Mouse (Mus musculus): ENCODE measurements around the gene Klhl35.

Klhl35 gene

DNA sequence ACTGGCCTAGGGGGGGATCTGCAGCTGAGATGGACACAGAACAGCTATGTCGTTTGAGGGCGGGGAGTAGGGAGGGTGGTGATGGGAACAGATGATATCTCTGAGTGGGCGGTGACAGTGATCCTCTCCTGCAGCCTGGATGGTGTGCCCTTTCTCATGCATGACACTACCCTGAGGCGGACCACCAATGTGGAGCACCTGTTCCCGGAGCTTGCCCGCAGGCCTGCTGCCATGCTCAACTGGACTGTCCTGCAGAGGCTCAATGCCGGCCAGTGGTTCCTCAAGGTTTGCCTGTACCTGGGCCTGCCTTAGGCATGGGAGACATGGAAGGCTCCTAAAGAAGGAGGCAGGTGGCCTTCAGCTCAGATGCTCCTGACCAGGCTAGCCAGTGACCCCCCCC lies 12.9 kb upstream of the Klhl35 start:
- DNase-seq (ENCODE audit: low read depth, low spot score): no peak

DNA sequence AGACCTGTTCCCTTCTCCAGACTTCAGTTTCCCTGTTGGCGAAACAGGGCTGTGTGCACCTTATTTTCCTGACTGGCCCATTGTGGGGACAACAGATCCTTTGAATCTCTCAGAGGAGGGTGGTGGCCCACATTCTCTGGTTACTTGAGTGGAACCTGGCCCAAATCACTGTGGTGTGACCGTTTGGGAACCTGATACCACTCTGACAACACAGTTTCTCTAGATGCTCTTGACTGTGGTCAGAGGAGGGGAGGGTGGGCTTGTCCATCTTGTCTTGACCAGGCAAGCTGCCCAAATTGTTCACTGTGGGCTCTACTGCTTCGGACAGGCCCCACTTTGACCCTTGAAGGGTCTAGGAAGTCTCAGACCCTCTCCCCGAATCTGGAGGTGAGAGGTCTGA lies 11.8 kb upstream of the Klhl35 start:
- no peak for DNase-seq (ENCODE audit: low read depth, low spot score)

DNA sequence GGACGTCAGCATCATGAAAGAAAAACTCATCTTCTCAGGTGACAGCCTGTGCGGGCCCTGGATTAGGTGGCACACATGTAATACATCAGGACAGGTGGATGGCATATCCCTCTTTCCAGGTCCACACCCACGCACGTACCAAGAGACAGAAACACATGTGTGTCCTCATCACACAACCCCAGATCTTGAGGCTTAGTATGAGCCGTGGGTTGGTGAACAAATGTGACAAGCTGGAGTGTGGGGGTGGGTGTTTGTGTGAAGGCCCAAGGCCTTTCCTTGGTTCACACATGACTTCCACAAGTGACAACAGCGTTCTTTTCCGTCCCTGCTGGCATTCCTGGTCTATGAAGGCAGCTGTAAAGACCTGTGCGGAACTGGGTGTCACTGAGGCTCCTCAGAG lies 7.0 kb upstream of the Klhl35 start:
- DNase-seq (ENCODE audit: low read depth, low spot score): no peak

DNA sequence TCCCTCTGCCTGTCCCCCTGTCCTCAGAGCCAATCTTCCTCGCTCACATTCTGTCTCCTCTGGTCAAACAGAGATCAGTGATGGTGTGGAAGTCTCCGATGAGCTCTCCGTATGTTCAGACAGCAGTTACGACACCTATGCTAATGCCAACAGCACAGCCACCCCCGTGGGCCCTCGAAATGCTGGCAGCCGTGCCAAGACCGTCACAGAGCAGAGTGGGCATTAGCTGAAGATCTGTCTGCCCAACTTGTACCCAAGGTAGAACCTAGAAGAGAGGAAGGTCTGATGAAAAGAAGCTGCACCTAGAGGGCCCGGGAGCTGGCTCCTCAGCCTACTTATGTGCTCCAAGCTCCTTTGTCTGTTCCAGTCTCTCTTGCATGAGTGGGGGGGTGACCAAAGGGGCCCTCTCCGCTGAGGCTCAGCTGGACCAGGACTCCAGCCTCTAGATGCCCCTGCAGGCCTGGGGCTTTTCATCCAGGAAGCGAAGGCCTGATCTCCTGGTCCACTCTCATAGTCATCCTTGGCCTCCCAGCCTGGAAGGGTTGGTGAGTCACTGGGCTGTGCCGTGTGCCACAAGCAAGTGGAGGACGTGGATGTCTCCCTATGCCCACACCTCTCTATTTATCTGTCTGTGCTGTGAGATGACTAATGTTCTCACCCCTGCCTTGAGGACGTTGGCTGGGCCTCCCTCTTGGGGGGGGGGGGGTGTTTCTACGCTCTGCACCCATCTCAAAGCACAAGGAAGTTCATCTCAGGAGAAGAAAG lies 5.7 kb upstream of the Klhl35 start:
- no peak for DNase-seq (ENCODE audit: low read depth, low spot score)

DNA sequence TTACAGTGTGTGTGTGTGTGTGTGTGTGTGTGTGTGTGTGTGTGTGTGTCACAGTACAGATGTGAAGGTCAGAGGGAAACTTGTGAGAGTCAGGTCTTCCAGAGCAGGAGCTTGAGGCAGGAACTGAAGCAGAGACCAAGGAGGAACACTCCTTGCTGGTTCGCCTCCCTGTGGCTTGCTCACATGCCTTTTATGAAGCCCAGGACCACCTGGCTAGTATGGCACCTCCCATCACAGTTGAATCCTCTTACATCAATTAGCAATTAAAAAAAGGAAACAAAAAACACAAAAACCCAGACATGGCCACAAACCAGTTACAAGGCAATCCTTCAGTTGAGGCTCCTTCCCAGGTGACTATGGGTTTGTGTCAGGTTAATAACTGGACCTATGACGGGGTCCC lies 2.7 kb upstream of the Klhl35 start:
- no peak for DNase-seq (ENCODE audit: low read depth, low spot score)

DNA sequence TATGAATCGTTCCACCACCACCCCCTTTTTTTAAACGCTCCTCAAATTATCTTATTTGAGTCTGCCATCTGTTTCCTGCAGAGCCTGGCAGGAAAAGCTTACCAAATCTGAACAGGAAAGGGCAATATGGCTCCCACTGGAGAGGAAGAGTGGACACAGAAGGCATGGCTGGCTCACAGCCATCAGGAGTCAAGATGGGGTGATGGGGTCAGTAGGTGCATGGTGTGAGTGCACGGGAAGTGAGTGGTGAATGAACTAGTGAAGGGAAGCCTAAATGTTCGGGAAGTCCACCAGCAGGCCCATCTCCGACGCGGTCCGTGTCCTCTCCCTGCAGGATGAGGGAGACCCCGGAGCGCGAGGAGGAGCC lies 2.1 kb downstream of the Klhl35 start:
- DNase-seq (ENCODE audit: low read depth, low spot score): no peak

DNA sequence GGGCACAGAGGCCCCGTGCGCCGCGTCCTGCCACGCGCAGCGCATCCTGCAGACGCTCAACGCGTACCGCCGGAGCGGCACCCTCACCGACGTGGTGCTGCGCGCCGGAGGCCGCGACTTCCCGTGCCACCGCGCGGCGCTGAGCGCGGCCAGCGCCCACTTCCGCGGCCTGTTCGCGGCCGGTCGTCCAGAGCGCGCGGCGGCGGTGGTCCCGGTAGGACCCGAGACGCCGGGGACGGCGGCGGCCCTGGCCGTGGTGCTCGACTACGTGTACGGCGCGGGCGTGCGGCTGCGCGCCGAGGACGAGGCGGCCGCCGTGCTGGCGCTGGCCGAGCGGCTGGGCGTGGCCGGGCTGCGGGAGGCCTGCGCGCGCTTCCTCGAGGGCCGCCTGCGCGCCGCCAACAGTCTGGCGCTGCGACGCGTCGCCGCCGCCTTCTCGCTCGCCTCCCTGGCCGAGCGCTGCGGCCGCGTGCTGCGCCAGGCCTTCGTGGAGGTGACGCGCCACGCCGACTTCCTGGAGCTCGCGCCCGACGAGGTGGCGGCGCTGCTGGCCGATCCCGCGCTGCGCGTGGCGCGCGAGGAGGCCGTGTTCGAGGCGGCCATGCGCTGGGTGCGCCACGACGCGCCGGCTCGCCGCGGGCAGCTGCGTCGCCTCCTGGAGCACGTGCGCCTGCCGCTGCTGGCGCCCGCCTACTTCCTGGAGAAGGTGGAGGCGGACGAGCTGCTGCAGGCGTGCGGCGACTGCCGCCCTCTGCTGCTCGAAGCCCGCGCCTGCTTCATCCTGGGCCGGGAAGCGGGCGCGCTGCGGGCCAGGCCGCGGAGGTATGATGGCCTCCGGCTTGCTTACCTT lies 2.7 kb downstream of the Klhl35 start:
- DNase-seq (ENCODE audit: low read depth, low spot score): peak; percentile 92

DNA sequence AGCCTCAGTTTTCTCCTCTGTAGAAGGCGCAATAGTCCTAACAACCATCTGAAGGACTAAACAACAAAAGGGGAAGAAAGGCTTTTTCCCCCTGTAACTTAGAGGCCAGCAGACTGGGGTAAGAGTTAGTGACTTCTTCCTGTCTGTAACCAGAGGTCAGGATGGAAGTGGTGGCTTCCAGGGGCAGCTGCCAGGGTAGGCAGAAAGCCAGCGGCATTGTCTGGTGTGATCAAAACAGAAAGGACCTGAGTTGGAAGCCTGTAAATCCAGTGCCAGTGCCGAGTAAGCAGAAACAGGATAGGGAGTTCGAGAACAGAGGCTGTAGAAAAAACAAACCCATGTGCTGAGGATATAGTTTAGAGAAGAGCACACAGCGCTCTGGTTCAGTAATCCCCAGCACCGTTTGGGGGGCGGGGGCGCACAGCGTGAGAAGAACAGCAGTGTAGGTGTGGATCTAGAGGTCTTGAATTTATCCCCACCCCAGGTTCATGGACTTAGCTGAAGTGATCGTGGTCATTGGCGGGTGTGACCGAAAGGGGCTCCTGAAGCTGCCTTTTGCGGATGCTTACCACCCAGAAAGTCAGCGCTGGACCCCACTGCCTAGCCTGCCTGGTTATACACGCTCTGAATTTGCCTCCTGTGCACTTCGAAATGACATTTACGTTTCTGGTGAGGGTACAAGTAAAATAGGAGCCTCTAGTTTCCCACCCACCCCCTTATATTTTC lies 4.0 kb downstream of the Klhl35 start:
- DNase-seq (ENCODE audit: low read depth, low spot score): no peak

DNA sequence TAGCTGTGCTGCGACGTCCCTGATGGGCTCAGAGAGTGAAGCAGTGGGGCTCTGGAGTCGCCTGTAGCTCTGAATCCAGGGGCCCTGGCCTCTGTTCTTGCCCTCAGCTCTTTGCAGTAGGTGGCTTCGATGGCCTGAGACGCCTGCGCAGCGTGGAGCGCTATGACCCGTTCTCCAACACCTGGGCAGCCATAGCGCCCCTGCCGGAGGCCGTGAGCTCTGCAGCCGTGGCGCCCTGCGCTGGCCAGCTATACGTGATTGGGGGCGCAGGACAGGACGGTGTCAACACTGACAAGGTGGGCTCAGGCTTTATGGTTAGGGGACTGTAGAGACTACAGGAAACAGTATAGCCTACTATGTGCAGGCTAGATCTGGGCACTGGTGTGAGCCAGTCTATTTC lies 5.8 kb downstream of the Klhl35 start:
- DNase-seq (ENCODE audit: low read depth, low spot score): no peak

DNA sequence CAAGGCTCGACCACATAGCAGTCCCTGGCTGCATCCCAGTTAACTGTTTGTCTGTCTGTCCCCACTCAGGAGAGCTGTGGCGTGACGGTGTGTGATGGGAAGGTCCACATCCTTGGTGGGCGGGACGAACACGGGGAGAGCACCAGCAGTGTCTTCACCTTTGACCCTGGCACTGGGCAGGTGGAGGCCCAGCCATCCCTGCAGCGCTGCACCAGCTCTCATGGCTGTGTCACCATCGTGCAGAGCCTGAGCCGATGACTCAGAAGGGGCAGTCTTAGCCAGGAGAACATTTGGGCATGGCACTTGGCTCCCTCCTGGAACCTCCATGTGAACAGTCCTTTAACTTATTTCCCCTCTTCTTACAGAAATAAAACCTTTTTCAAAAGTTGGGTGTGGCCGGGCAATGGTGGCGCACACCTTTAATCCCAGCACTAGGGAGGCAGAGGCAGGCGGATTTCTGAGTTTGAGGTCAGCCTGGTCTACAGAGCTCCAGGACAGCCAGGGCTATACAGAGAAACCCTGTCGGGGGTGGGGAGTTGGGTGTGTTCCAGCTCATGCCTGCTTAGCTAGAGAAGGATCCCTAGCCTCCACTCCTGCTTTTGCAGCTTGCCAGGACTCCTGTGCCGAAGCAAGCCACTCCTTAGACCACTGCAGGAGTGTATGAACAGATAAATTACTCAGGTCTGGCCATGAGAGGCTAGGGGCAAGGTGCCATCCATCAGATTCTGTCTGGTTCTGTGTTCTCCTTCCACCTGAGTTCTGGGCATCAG lies 8.0 kb downstream of the Klhl35 start:
- DNase-seq (ENCODE audit: low read depth, low spot score): peak; percentile 1

DNA sequence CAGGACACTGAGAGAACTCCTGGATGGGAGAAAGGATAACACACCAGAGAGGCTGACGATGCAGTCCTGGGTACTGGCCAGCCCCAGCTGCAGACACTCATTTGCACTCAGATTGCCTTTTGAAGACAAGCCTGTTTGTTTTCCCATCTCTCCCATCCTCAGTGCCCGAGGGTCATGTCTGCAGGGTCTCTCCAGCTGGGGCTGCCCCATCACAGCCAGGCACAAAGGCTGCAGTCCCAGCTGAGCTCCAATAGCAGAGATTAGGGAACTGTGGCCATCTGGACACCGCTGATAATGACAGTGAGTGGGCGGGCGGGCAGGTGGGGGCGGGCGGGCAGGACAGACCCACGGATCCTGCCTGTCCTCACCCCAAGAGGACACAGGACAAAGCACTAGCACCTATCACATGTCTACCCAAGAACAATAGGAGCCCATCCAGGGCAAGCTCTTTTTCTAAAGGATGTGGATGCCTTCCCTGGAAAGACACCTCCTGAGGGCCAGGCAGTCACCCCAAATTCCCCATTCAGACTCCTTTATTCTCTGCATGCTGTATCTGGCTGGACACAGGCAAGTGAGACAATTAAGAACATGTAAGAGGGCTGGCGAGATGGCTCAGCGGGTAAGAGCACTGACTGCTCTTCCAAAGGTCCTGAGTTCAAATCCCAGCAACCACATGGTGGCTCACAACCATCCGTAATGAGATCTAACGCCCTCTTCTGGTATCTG lies 9.2 kb downstream of the Klhl35 start:
- no peak for DNase-seq (ENCODE audit: low read depth, low spot score)

DNA sequence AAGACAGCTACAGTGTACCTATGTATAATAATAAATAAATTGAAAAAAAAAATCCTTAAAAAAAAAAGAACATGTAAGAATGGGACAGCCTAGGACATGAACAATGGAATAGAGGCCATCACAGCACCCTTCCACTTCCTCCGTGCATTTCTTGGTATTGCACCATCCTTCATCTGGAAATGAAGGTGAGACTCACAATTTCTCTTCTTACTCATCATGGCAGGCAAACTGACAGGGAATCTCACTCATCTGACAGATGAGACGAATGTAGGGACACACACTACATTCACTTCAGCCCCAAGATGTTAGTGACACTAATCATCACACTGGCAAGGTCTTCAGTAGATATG lies 9.7 kb downstream of the Klhl35 start:
- no peak for DNase-seq (ENCODE audit: low read depth, low spot score)

DNA sequence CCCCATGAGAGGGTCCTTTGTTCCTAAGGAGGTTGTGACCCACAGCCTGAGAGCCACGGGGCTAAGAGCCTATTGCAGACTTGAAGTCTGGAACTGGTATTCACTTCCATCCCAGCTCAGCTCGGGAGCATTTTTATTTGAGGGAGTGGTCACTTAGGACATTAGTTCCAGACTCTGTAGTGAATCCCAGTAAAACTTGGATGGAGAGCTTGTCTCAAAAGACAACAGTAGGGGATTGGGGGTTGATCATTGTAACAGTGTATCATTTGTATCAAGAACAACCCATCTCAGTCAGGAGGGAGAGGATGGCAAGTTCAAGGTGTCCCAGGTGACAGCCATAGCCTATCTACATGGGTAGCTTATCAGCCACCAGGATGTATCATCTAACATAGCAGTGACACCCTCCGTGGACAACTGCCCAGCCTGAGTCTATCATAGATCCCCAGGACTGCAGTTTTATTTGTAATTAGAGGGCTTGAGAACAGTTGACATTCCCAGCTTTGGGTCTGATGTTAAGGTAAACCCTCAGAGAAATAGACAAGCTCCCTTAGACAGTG lies 10.8 kb downstream of the Klhl35 start:
- DNase-seq (ENCODE audit: low read depth, low spot score): no peak

DNA sequence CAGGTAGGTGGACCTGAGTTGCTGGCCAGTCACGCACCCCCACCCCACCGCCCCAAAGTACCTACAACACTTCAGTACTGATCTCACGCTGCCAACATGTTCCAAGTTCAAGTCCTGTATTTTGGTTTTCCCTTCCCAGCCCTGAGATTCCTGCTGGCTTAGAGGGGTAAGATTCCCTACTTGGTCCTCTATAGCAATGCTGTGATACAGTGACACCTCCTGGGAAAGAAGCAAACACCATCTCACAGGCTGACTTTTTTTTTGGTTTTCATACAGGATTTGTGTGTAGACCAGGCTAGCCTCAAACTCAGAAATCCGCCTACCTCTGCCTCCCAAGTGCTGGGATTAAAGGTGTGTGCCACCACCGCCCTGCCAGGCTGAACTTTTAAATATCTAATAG lies 11.4 kb downstream of the Klhl35 start:
- DNase-seq (ENCODE audit: low read depth, low spot score): no peak

DNA sequence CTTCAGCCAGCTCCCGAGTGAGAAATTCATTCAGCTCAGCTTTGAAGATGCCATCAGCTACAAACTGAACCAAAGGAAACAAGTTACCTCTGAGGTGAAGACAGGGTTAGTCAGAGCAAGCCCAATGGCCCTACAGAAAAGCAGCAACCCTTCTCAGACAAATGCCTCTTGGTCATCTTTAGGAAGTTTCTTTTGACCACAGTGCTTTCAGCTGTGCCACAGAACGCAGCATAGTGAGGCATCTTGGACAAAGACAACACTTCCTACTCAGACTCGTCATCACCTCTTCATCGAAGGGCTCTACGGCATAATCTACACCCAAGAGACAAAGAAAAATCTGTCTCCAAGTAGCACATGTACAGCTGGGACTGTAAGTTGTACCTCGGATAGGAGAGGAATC lies 16.8 kb downstream of the Klhl35 start:
- DNase-seq (ENCODE audit: low read depth, low spot score): no peak

DNA sequence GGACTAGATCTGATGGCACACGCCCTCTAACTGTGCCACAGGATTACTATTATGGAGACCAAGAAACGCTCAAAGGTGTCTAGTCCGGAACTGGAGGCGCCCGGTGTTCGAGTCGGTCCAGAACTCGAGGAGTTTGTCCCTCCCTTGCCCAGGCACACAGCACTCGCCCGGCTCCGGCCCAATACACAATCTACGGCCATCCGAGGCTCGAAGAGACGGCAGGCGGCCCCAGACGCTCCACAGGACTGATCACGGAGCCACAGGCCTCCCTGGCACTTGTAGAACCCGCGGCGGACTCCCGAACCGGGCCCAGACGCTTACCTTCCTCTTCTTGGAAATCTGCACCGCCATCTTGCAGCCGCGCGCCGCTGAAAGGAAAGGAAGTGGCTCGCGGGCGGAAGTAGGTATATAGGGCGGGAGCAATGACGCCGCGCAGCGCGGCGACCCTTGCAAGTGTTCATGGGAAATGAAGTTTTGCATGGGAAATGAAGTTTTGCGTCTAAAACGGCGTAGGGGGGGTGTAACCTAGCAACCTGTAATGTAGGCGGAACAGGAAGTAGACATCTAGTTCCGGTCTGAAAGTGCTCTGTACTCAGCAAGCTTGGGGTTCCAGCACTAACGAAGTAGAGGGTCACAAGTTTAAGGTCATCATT lies 17.6 kb downstream of the Klhl35 start, which contains the start of gene Rps3:
Gene Rps3 (minus strand): TSS at position 468 of the 653 bp plus-strand sequence.
- peak; percentile 97 for DNase-seq (ENCODE audit: low read depth, low spot score)

DNA sequence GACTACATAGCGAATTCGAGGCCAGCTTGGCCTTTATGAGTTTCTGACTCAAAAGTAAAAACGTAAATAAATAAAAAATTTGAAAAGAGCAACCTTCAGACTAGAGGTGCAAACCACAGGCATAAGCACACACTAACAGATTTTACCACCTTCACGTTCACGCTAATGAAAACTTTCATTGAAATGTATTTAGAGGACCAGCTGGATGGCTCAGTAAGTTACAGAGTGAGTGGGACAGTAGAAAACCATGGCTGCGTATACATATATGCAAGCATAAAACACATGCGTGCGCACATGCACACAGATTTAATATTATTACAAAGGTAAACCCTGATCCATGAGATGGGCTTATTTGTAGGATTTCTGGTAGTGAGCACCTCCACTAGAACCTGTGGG lies 18.1 kb downstream of the Klhl35 start:
- no peak for DNase-seq (ENCODE audit: low read depth, low spot score)

DNA sequence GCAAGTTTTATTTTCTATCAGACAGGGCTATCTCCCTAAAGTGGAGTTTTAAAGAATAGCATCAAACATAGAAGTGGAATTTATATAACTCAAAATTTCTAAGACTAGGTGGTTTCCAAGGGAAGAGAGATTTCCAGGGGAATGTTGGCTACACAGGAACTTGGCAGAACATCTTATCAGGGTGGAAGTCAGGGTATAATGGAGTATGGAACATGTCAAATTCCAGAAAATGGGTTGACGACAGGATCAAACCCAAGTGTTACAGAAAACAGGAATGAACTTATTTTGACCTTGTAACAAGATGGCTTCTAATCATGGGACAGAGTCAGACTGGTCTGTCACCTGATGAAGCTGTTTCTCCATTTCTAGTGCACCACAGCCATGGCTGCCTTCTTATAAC lies 18.9 kb downstream of the Klhl35 start:
- DNase-seq (ENCODE audit: low read depth, low spot score): no peak

DNA sequence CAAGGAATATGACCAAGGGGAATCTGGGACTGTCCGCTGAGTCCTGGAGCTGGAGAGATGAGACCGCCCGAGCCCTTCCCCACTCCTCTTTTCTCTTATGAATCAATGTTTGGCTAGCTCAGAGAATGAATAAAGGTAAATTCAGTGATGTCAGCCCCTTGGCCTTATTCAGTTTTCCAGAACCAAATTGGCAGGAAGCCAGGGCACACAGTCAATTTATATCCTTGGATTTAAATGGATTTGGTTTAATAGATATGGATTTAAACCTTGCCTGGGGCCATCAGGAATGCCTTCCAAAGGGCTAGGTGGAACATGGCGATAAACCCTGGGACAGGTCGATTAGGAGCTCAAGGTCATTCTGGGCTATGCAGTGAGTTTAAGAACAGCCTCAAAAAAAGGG lies 23.9 kb downstream of the Klhl35 start:
- no peak for DNase-seq (ENCODE audit: low read depth, low spot score)

DNA sequence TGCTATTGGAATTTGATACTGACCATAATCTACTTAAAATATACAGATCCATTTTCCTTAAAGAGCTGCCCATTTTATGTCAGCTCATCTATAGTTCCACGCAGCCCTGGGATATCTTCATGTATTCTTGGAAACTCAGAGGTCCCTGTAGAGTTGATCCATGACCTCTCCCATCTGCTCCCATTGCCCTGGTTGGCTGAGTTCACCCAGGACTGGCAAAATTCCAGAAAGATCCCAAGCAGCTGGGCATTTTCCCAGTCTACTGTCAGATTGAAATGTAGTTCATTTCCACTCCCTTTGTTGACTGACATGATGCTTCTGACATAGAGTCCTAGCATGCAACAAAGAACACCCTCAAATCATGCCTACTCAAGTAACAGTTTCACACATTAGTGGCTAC lies 33.3 kb downstream of the Klhl35 start:
- DNase-seq (ENCODE audit: low read depth, low spot score): no peak
